Mouse (Mus musculus) limb, embryonic 12.5 days (tissue): Measurements from ENCODE around the gene P2ry1. TPM values are rescaled to one million over a fixed set of nuclear protein-coding genes. Genes with fewer than 3 reads are reported as not detected.

ENCODE experiments used
- ATAC-seq: fragments of 200-750 bp; cut with Nextera tagmentation; 2 replicates; pipeline ENCODE4 v1.8.0; 2017; ENCODE audit warnings: low read depth, moderate TSS enrichment; ENCODE audit not compliant: insufficient number of reproducible peaks, insufficient read depth, low FRiP score, low TSS enrichment
- H3K27ac ChIP-seq: fragments of 300-500 bp; sonication (generic); 2 replicates; pipeline ENCODE4 v1.5.1; 2016; ENCODE audit warnings: mild to moderate bottlenecking, moderate library complexity
- H3K27me3 ChIP-seq: fragments of 300-500 bp; sonication (generic); 2 replicates; pipeline ENCODE4 v1.6.1; 2016; ENCODE audit warnings: mild to moderate bottlenecking, moderate library complexity
- H3K36me3 ChIP-seq: fragments of 300-500 bp; sonication (generic); 2 replicates; pipeline ENCODE4 v1.6.1; 2016; ENCODE audit warnings: mild to moderate bottlenecking, moderate library complexity
- H3K4me1 ChIP-seq: fragments of 300-500 bp; sonication (generic); replicated peaks from 2 replicates; pipeline ENCODE4 v1.6.1; 2016
- H3K4me2 ChIP-seq: fragments of 300-500 bp; sonication (generic); 2 replicates; pipeline ENCODE4 v1.6.1; 2016; ENCODE audit warnings: mild to moderate bottlenecking, moderate library complexity
- H3K4me3 ChIP-seq: fragments of 300-500 bp; sonication (generic); replicated peaks from 2 replicates; pipeline ENCODE4 v1.5.1; 2016; ENCODE audit warnings: mild to moderate bottlenecking
- H3K9ac ChIP-seq: fragments of 300-500 bp; sonication (generic); replicated peaks from 2 replicates; pipeline ENCODE4 v1.6.1; 2016; ENCODE audit warnings: mild to moderate bottlenecking, moderate library complexity
- H3K9me3 ChIP-seq: fragments of 300-500 bp; sonication (generic); 2 replicates; pipeline ENCODE4 v1.6.1; 2016; ENCODE audit warnings: mild to moderate bottlenecking, moderate library complexity
- WGBS: fragments of 180-500 bp; shearing (Covaris S2); methylation state at CpG from one replicate; pipeline ENCODE4 v1.1.7; 2016; 5-methylcytosine and 5-hydroxymethylcytosine counted together
- polyA plus RNA-seq: library from polyadenylated mRNA; unstranded; fragments of >200 nt; fragmentation: Nextera tagmentation; extraction: Ambion mirVana; gene quantifications from 2 replicates; pipeline ENCODE4 v1.2.1, GENCODE M21; 2016

P2ry1 gene
- polyA plus RNA-seq, 1 experiment from 2014 or later = 4.2 TPM

GRCm38 (mm10) chr3:61004611-61005010 lies 2.0 kb downstream of the P2ry1 start:
- Histone ChIP-seq H3K27ac (no peak overlapping the region), H3K4me3 (no peak overlapping the region), H3K9me3 (no peaks in the 10 kb centered on the region), H3K4me1 (0 out of 2 replicates have a peak, but pooled peaks cover 3% of the 10 kb centered on the region), H3K27me3 (peaks cover 39% of the 10 kb centered on the region), H3K9ac (no peak overlapping the region), H3K36me3 (no peaks in the 10 kb centered on the region), H3K4me2 (peak overlapping the region; percentile 19; the same call in 1 of the 2 replicates)
- WGBS = 85% methylated on average over 1 of the region's 1 CpGs
- no peak for ATAC-seq

- Histone ChIP-seq H3K36me3 (no peaks in the 10 kb centered on the region), H3K27ac (no peak overlapping the region), H3K9ac (no peak overlapping the region), H3K27me3 (peaks cover under 1% of the 10 kb centered on the region; the same call in 1 of the 2 replicates), H3K4me2 (no peak overlapping the region), H3K4me1 (no peaks in the 10 kb centered on the region), H3K4me3 (no peak overlapping the region), H3K9me3 (no peaks in the 10 kb centered on the region)
- no peak for ATAC-seq
- WGBS = 65% methylated on average over 5 of the region's 5 CpGs
These were observed 9.1 kb downstream of the P2ry1 start for GRCm38 (mm10) chr3:61011660-61012059.

- H3K4me3 ChIP-seq = no peak overlapping the region
- H3K9me3 ChIP-seq = no peaks in the 10 kb centered on the region
- H3K4me1 ChIP-seq = no peaks in the 10 kb centered on the region
- H3K36me3 ChIP-seq = no peaks in the 10 kb centered on the region
- ATAC-seq = no peak
- H3K27ac ChIP-seq = no peak overlapping the region
- no peaks in the 10 kb centered on the region for H3K27me3 ChIP-seq
- H3K9ac ChIP-seq = no peak overlapping the region
- H3K4me2 ChIP-seq = no peak overlapping the region
These were observed 10.0 kb downstream of the P2ry1 start for GRCm38 (mm10) chr3:61012550-61012949.

GRCm38 (mm10) chr3:61016733-61017132 lies 14.1 kb downstream of the P2ry1 start:
- H3K4me3 ChIP-seq = no peak overlapping the region
- no peaks in the 10 kb centered on the region for H3K9me3 ChIP-seq
- no peak overlapping the region for H3K4me2 ChIP-seq
- WGBS = 90% methylated on average over 2 of the region's 2 CpGs
- H3K36me3 ChIP-seq = no peaks in the 10 kb centered on the region
- no peaks in the 10 kb centered on the region for H3K27me3 ChIP-seq
- H3K4me1 ChIP-seq = no peaks in the 10 kb centered on the region
- no peak overlapping the region for H3K9ac ChIP-seq
- no peak overlapping the region for H3K27ac ChIP-seq
- no peak for ATAC-seq

- Histone ChIP-seq H3K4me3 (no peak overlapping the region), H3K36me3 (no peaks in the 10 kb centered on the region), H3K4me1 (no peaks in the 10 kb centered on the region), H3K9me3 (no peaks in the 10 kb centered on the region), H3K4me2 (no peak overlapping the region), H3K27ac (no peak overlapping the region), H3K9ac (no peak overlapping the region), H3K27me3 (no peaks in the 10 kb centered on the region)
- 64% methylated on average over 4 of the region's 4 CpGs for WGBS
- ATAC-seq = no peak
These were observed 29.5 kb downstream of the P2ry1 start for GRCm38 (mm10) chr3:61032100-61032499.

GRCm38 (mm10) chr3:61035633-61036032 lies 33.0 kb downstream of the P2ry1 start:
- no peak for ATAC-seq
- Histone ChIP-seq H3K4me3 (no peak overlapping the region), H3K27me3 (no peaks in the 10 kb centered on the region), H3K36me3 (no peaks in the 10 kb centered on the region), H3K9me3 (no peaks in the 10 kb centered on the region), H3K4me1 (no peaks in the 10 kb centered on the region), H3K4me2 (no peak overlapping the region), H3K27ac (no peak overlapping the region), H3K9ac (no peak overlapping the region)
- WGBS = 90% methylated on average over 5 of the region's 5 CpGs

GRCm38 (mm10) chr3:61039916-61040315 lies 37.3 kb downstream of the P2ry1 start:
- no peaks in the 10 kb centered on the region for H3K36me3 ChIP-seq
- 79% methylated on average over 5 of the region's 5 CpGs for WGBS
- H3K27me3 ChIP-seq = no peaks in the 10 kb centered on the region
- H3K27ac ChIP-seq = no peak overlapping the region
- no peak overlapping the region for H3K9ac ChIP-seq
- H3K9me3 ChIP-seq = no peaks in the 10 kb centered on the region
- H3K4me1 ChIP-seq = no peaks in the 10 kb centered on the region
- no peak overlapping the region for H3K4me3 ChIP-seq
- ATAC-seq = no peak
- H3K4me2 ChIP-seq = no peak overlapping the region

GRCm38 (mm10) chr3:61049976-61050672 lies 47.5 kb downstream of the P2ry1 start:
- Histone ChIP-seq H3K9ac (no peak overlapping the region), H3K27me3 (no peaks in the 10 kb centered on the region), H3K9me3 (no peaks in the 10 kb centered on the region), H3K27ac (no peak overlapping the region), H3K4me1 (no peaks in the 10 kb centered on the region), H3K4me3 (no peak overlapping the region), H3K4me2 (no peak overlapping the region), H3K36me3 (no peaks in the 10 kb centered on the region)
- 91% methylated on average over 3 of the region's 3 CpGs for WGBS
- ATAC-seq = no peak
